Mouse (Mus musculus) G1E (cell line): ENCODE results near the gene Pagr1a.

Source experiments
- CTCF ChIP-seq: IDR thresholded peaks from 2 replicates; pipeline ENCODE4 v1.5.1; 2012; ENCODE audit warnings: low read depth, low read length, inconsistent platforms, mixed read lengths
- GATA1 ChIP-seq: IDR thresholded peaks from 2 replicates; pipeline ENCODE4 v1.6.1; 2012; ENCODE audit warnings: borderline replicate concordance, low read length, inconsistent platforms, mixed read lengths

DNA sequence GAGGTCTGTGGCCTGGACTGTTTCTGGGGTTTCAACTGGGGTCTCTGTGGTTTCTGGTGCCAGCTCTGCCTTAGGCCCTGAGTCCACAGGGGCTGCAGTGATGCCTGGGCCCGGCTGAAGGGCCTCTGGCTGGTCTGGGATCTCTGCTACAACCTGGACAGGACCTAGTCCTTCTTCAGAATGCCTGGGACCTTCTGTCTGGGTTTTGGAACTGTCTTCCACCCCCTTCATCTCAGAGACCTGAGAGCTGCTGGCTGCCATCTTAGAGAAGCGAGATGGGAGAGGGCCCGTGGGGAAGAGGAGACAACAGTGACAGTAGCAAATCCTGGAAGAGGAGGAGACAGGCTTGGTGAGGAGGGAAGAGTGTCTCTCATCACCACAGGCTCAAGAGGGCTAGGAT is 2.9 kb upstream of the Pagr1a start:
- TF ChIP-seq CTCF (no peak), GATA1 (no peak)
